Mouse (Mus musculus) testis, adult 2 months (tissue): ENCODE results near the gene Smg6.

Source experiments
- CTCF ChIP-seq: fragments of 200-500 bp; IDR thresholded peaks from 2 replicates; pipeline ENCODE4 v1.5.1; 2012; ENCODE audit warnings: low read depth, mild to moderate bottlenecking, inconsistent platforms, low read length, moderate library complexity; ENCODE audit not compliant: control insufficient read depth, insufficient read depth, insufficient replicate concordance
- POLR2A ChIP-seq: fragments of 200-500 bp; IDR thresholded peaks from 2 replicates; pipeline ENCODE4 v1.6.1; 2012; ENCODE audit warnings: low read depth, mild to moderate bottlenecking, inconsistent platforms, low read length, moderate library complexity; ENCODE audit not compliant: control insufficient read depth

GRCm38 (mm10) chr11:74994141-74994540 lies 68.5 kb downstream of the Smg6 start:
- TF ChIP-seq CTCF: no peak
- TF ChIP-seq POLR2A: no peak
